Mouse (Mus musculus) olfactory bulb, adult 2 months (tissue): ENCODE data around the gene Abca16. TPM values are rescaled to one million over a fixed set of nuclear protein-coding genes. Genes with fewer than 3 reads are reported as not detected.
A peak's percentile ranks its signal among the peaks of the same experiment; 100 is the strongest.

ENCODE experiments used
- H3K27ac ChIP-seq: fragments of 200-500 bp; 2 replicates; pipeline ENCODE4 v1.5.1; 2012; ENCODE audit warnings: low read depth, low read length; ENCODE audit not compliant: insufficient read depth
- H3K4me1 ChIP-seq: fragments of 200-500 bp; 2 replicates; pipeline ENCODE4 v1.6.1; 2012; ENCODE audit warnings: low read length; ENCODE audit not compliant: control insufficient read depth, insufficient read depth
- H3K4me3 ChIP-seq: fragments of 200-500 bp; 2 replicates; pipeline ENCODE4 v1.5.1; 2012; ENCODE audit warnings: mild to moderate bottlenecking, low read depth, low read length, moderate library complexity; ENCODE audit not compliant: insufficient read depth
- CTCF ChIP-seq: fragments of 200-500 bp; IDR thresholded peaks from 2 replicates; pipeline ENCODE4 v1.5.1; 2012; ENCODE audit warnings: low read depth, mild to moderate bottlenecking, low read length, moderate library complexity; ENCODE audit not compliant: insufficient read depth
- POLR2A ChIP-seq: fragments of 200-500 bp; IDR thresholded peaks from 2 replicates; pipeline ENCODE4 v1.6.1; 2012; ENCODE audit warnings: mild to moderate bottlenecking, low read depth, low read length, moderate library complexity; ENCODE audit not compliant: insufficient read depth
- WGBS: fragments of 180-500 bp; shearing (Covaris S2); methylation state at CpG from one replicate; pipeline ENCODE4 v1.1.7; 2018; 5-methylcytosine and 5-hydroxymethylcytosine counted together
- polyA plus RNA-seq: library from polyadenylated mRNA; stranded (reverse); fragments of >200 nt; gene quantifications from 2 replicates; pipeline ENCODE4 v1.2.4, GENCODE M21; 2012; ENCODE audit warnings: low replicate concordance; ENCODE audit not compliant: missing spikeins, insufficient read depth, insufficient read length

Abca16 gene
- not detected in 2 replicates for polyA plus RNA-seq

DNA sequence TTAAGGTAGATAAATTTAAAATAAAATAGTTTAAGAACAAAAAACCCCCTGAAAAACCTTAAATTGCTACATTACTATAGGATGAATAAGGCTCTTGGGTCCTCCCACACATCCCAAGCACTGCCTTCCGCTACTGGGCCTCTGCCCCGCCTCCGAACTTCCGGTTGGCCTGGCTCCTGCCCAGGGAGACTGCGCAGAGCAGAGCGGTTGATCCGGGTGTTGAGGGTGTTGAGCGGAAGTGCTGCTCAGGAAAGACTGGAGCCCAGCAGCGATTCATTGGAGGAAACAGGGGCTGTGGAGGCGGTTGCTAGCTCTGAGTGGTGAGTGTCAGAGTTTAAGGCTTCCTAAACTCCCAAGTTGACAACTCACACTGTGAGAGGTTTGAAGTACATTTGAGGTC is at the start of gene Abca16:
Abca16 (plus strand) TSS at position 201 of the 400 bp plus-strand sequence.
- H3K4me3 ChIP-seq = no peak within 1 kb of the TSS
- TF ChIP-seq POLR2A (no peak), CTCF (no peak)
- no peak within 1 kb of the TSS for H3K27ac ChIP-seq
- H3K4me1 ChIP-seq = no peaks in the 10 kb centered on the region
- 81% methylated on average over 10 of the region's 10 CpGs for WGBS

DNA sequence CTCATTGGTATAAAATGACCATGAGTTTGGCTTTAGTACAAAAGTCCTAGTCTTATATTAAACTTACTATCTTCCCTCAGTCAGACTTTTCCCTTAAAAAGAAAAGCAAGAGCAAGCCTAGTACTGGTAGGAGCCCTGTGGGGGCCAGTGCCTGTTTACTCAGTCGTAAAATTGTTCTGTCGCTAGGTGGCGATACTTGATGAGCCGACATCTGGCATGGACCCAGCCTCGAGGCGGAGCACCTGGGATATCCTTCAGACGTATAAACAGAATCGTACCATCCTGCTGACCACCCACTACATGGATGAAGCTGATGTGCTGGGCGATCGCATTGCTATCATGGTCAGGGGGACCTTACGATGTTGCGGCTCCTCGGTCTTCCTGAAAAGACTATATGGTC is 48.3 kb upstream of the Abca16 start:
- Histone ChIP-seq H3K4me1 (no peaks in the 10 kb centered on the region), H3K4me3 (no peak overlapping the region), H3K27ac (no peak overlapping the region)
- WGBS = 38% methylated on average over 13 of the region's 13 CpGs
- TF ChIP-seq CTCF (no peak), POLR2A (no peak)

DNA sequence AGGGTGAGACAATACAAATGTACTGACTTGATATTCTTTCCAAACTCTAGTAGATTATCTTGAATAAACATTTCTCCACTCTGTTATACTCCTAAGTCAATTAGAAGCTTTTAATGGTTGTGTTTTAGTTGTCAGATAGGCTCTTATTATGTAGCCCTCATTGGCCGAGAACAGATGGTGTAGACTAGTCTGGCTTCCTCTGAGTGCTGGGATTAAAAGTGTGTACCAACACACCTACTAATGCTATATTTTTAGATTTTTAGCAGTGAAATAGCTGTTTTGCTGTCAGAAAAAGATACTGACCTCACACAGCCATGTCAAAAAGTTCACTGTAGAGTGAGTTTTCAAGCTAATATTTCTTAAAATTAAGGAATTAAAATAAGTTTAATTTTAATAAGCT is 2.9 kb downstream of the Abca16 start:
- Histone ChIP-seq H3K4me3 (no peak overlapping the region), H3K4me1 (no peaks in the 10 kb centered on the region), H3K27ac (no peak overlapping the region)
- no peak for TF ChIP-seq CTCF
- no peak for TF ChIP-seq POLR2A
- 53% methylated on average over 1 of the region's 1 CpGs for whole genome bisulfite sequencing

DNA sequence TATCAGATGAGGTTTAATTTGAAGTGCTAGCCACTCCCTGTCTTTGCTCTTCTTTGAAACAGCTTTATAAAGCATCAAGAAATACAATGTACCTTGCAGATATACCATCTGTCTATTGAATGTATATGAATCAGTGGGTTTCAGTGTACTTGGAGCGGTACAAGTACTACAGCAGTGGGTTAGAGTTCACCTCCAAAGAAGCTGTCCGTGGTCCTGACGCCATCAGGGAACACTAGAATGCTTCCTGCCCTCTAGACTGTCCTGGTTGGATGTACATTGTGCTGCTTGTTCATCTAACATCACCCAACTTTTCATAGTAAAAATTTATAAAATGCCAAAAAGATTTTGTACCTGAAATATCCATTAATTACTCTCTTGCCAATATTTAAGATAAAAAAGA is 17.2 kb downstream of the Abca16 start:
- no peak overlapping the region for H3K27ac ChIP-seq
- H3K4me3 ChIP-seq = no peak overlapping the region
- 32% methylated on average over 3 of the region's 3 CpGs for WGBS
- no peaks in the 10 kb centered on the region for H3K4me1 ChIP-seq
- no peak for TF ChIP-seq CTCF
- TF ChIP-seq POLR2A = no peak

DNA sequence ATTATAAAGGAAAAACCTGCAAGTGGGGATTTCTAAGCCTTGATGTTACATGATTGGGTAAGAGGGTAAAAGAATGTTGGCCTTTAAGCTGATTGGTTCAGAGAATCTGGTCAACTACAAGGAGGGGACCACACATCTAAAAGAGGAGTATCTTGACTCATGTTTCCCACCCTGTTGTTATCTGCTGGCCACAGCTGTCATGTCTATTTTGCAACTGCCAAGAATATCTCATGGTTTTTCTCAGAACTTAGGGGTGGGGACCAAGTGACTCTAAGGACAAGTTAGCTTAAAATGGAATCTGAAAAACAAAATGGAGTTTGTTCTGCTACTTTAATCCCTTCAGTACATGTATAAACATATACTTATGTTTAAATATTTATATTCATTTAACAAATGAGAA is 22.0 kb downstream of the Abca16 start:
- H3K27ac ChIP-seq = no peak overlapping the region
- no peaks in the 10 kb centered on the region for H3K4me1 ChIP-seq
- no peak for TF ChIP-seq CTCF
- TF ChIP-seq POLR2A = no peak

DNA sequence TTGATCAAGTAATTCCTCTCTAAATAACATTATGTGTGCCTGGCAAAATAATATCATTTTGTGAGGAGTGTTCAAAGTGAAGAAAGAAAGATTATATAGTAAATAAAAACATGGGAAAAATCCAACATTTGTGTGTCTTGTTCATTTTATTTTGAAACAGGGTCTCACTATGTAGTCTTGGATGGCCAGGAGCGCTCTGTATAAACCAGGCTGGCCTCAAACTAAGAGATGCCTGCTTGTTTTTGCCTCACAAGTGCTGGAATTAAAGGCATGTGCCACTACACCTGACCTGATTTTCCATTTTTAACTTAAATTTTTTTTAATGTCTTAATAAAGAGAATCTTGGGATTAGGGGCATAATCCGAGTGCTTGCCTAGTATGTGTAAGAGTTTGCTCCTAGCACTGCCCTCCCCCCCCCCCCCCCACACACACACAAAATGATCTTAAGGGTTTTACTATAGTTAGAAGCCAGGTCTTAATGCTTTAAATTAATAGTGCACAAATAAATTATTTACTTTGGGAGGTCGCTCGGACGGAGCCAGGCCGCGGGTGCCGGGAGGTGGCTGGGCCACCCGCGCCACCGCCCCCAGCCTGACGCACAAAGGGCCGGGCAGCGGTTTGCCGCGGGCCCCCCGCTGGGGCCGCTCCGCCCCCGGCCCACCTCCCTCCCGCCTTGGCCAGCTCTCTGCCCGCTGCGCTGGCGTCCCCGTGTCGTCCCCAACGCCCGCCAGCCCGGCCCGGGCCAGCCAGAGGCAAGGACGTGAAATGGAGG is 94.6 kb downstream of the Abca16 start:
- no peak overlapping the region for H3K27ac ChIP-seq
- TF ChIP-seq CTCF (no peak), POLR2A (no peak)
- H3K4me3 ChIP-seq = peak overlapping the region; percentile 30
- 0 out of 2 replicates have a peak, but pooled peaks cover 3% of the 10 kb centered on the region for H3K4me1 ChIP-seq
- WGBS = 21% methylated on average over 31 of the region's 31 CpGs

More for the DNA sequence above, 22.0 kb downstream of the Abca16 start:
- no peak overlapping the region for H3K4me3 ChIP-seq

DNA sequence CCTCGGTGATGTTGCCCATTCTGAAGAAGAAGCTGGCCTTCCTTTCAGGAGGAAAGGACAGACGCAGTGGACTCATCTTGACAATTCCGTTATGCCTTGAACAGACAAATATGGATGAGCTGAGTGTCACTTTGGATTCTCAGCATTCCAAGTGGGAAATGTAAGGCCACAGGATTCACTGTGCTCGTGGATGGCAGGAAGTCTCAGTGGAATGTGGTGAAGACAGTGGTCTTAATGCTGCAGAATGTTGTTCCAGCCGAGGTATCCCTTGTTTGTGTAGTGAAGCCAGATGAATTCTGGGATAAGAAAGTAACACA is 95.2 kb downstream of the Abca16 start:
- 30% methylated on average over 5 of the region's 5 CpGs for WGBS
- Histone ChIP-seq H3K4me3 (peak overlapping the region; percentile 30), H3K4me1 (0 out of 2 replicates have a peak, but pooled peaks cover 3% of the 10 kb centered on the region), H3K27ac (no peak overlapping the region)
- TF ChIP-seq CTCF = no peak
- TF ChIP-seq POLR2A = no peak

DNA sequence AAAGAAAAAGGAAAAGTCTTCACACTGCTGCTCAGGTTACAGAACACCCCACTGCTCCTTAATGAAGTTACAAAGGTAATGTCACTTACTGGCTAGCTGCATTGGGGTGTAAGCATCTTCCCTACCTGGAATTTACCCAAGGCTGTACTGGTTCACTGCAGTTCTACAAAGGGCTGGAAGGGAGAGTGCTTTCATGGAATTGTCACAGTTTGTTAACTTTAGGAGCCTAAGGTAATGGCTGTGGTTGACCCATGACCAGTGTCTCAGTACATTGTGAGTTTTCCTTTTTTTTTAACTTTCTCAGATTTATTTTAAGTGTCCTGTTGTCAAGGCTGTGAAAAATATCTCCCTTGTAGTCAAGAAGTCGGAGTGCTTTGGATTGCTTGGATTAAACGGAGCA is 125.4 kb downstream of the Abca16 start:
- no peak overlapping the region for H3K27ac ChIP-seq
- TF ChIP-seq POLR2A = no peak
- no peak for TF ChIP-seq CTCF
- no peak overlapping the region for H3K4me3 ChIP-seq
- 81% methylated on average over 2 of the region's 2 CpGs for WGBS
- H3K4me1 ChIP-seq = no peaks in the 10 kb centered on the region

DNA sequence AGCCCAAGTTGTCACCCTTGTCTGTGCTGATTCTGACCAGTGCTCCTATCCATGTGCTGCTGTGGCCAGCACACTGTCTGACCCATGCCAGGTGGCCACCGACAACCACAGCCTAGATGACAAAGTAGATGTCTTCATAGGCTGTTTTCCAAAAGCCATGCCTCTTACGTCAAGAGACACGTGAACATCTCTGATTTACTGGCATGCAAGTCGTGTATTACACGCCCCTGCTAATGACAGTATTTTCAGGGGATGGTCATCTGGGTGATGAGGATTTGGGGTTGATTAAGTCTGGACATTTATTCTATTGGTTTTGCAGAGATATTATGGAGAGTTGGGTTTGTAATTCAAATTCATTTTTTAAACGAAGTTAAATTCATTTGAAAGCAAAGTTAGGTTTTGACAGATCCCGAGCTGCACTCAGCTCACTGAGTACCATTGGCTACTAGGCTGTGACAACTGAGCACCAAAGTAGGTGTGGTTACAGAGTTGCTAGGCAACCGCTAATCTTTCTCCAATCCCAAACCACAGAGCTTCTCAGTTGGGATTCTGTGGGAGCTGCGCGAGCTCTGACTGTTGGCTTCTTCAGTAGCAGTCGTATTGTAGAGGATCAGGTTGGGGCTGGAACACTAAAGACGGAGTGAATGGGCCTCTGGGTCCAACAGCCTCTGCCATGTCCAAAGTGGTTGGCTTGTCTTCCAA is 143.2 kb downstream of the Abca16 start:
- H3K27ac ChIP-seq = no peak overlapping the region
- H3K4me3 ChIP-seq = no peak overlapping the region
- TF ChIP-seq CTCF (no peak), POLR2A (no peak)
- H3K4me1 ChIP-seq = peaks cover 4% of the 10 kb centered on the region; the same call in 1 of the 2 replicates
- 45% methylated on average over 12 of the region's 12 CpGs for WGBS

DNA sequence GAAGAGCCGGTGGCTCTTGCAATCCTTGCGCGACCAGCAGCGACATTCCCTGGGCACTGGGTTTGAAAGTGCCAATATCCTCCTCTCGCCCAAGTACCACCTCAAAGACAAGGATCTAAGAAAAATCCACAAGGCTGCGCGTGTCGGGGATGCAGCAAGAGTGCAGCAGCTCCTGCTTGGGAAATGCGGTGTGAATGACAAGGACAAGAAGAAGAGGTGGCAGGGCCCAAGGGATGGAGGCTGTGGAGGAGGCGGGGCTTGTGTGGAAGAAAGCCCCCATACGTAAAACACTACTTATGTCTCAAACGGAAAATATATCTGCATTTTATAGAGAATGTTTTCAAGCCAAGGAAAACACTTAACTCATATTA is 143.7 kb downstream of the Abca16 start:
- TF ChIP-seq CTCF (no peak), POLR2A (no peak)
- no peak overlapping the region for H3K27ac ChIP-seq
- peaks cover 4% of the 10 kb centered on the region; the same call in 1 of the 2 replicates for H3K4me1 ChIP-seq
- no peak overlapping the region for H3K4me3 ChIP-seq
- WGBS = 48% methylated on average over 12 of the region's 12 CpGs
